Mouse (Mus musculus) erythroblast, embryonic 14.5 days (primary cell): ENCODE data around the gene Hus1b. TPM values are rescaled to one million over a fixed set of nuclear protein-coding genes. Genes with fewer than 3 reads are reported as not detected.

Experiments
- H3K27me3 ChIP-seq: 2 replicates; pipeline ENCODE4 v1.6.1; 2012; ENCODE audit warnings: inconsistent platforms; ENCODE audit not compliant: control insufficient read depth
- H3K36me3 ChIP-seq: 2 replicates; pipeline ENCODE4 v1.6.1; 2012; ENCODE audit warnings: mild to moderate bottlenecking, inconsistent platforms; ENCODE audit not compliant: control insufficient read depth
- H3K4me1 ChIP-seq: 2 replicates; pipeline ENCODE4 v1.6.1; 2012; ENCODE audit warnings: inconsistent platforms; ENCODE audit not compliant: control insufficient read depth
- H3K4me3 ChIP-seq: replicated peaks from 2 replicates; pipeline ENCODE3; 2012; ENCODE audit warnings: moderate library complexity, mild to moderate bottlenecking, inconsistent platforms
- H3K9me3 ChIP-seq: 2 replicates; pipeline ENCODE4 v1.6.1; 2012; ENCODE audit warnings: low read length, inconsistent platforms, mixed read lengths; ENCODE audit not compliant: control insufficient read depth
- GATA1 ChIP-seq: IDR thresholded peaks from 2 replicates; pipeline ENCODE4 v1.6.1; 2012; ENCODE audit warnings: low read length, inconsistent platforms, mixed read lengths
- TAL1 ChIP-seq: IDR thresholded peaks from 3 replicates; pipeline ENCODE4 v1.6.1; 2012; ENCODE audit warnings: low read length, inconsistent platforms, mixed read lengths
- polyA plus RNA-seq: library from polyadenylated mRNA; stranded (reverse); fragments of >175 nt; gene quantifications from 2 replicates; pipeline ENCODE4 v1.2.3, GENCODE M21; 2012

Hus1b gene
- polyA plus RNA-seq, 1 experiment, result not detected

- Histone ChIP-seq H3K4me1 (peaks cover 64% of the 10 kb centered on the region), H3K27me3 (no peaks in the 10 kb centered on the region), H3K9me3 (no peaks in the 10 kb centered on the region), H3K36me3 (peaks cover 50% of the 10 kb centered on the region), H3K4me3 (no peak overlapping the region)
- TF ChIP-seq TAL1, result no peak
- TF ChIP-seq GATA1, result no peak
These were observed 14.4 kb upstream of the Hus1b start for GRCm38 (mm10) chr13:30961932-30962331.

- Histone ChIP-seq H3K4me1 (peaks cover 60% of the 10 kb centered on the region), H3K36me3 (peaks cover 50% of the 10 kb centered on the region), H3K9me3 (no peaks in the 10 kb centered on the region), H3K4me3 (peak overlapping the region; percentile 28), H3K27me3 (no peaks in the 10 kb centered on the region)
- TF ChIP-seq TAL1, result 0 out of 3 replicates have a peak, but pooled peaks have one; percentile 18
- peak; percentile 73 for TF ChIP-seq GATA1
These were observed 13.2 kb upstream of the Hus1b start for GRCm38 (mm10) chr13:30960714-30961113.

DNA sequence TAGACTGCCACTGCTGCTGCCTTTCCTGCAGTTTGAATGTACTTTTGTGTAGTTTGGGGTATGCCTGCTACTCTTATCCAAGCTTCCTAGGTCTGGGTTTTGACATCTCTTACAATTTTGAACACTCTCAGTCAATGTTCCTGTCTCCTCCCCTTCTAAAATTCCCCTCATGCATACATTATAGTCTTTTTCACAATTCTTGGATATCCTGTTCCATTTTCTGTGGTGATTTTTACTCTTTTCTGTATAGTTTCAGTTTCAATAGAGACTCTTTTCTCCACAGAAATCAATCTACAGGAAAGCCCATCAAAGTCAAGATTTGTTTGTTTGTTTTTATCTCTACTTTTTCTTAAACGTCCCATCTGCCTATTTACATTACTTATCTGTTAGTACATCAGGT is 6.0 kb upstream of the Hus1b start:
- Histone ChIP-seq H3K36me3 (peaks cover 24% of the 10 kb centered on the region), H3K4me1 (peaks cover 22% of the 10 kb centered on the region), H3K9me3 (peaks cover 6% of the 10 kb centered on the region), H3K27me3 (no peaks in the 10 kb centered on the region), H3K4me3 (no peak overlapping the region)
- TF ChIP-seq GATA1, result no peak
- TF ChIP-seq TAL1, result no peak

DNA sequence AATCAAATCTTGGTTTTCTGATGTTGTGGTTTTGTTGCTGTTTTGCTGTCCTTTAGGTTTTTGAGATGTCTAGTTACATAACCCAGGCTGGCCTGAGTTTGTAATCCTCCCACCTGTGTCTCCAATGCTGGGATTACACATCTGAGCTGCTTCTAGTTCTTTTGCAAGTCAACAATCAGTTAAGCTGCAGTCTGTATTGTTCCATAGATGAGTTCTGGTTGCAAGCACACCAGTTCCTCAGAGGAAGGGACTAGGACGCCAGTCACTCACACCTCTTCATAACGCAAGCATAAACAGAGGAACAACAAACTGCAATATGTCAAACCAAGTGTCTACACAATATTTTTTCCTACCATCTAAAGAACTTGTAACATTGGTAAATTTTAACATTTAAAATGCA is 4.5 kb upstream of the Hus1b start:
- no peak for TF ChIP-seq TAL1
- TF ChIP-seq GATA1, result no peak
- peaks cover 6% of the 10 kb centered on the region for H3K9me3 ChIP-seq
- H3K4me3 ChIP-seq, result no peak overlapping the region
- no peaks in the 10 kb centered on the region for H3K27me3 ChIP-seq
- H3K4me1 ChIP-seq, result peaks cover 23% of the 10 kb centered on the region
- H3K36me3 ChIP-seq, result peaks cover 27% of the 10 kb centered on the region

- Histone ChIP-seq H3K27me3 (no peaks in the 10 kb centered on the region), H3K36me3 (peaks cover 16% of the 10 kb centered on the region)
- no peak for TF ChIP-seq GATA1
- TF ChIP-seq TAL1, result no peak
These were observed 1.6 kb upstream of the Hus1b start for GRCm38 (mm10) chr13:30949181-30949580.

GRCm38 (mm10) chr13:30947129-30947528 is 430 bp downstream of the Hus1b start:
- TF ChIP-seq TAL1 (no peak), GATA1 (no peak)
- Histone ChIP-seq H3K36me3 (peaks cover 13% of the 10 kb centered on the region), H3K27me3 (no peaks in the 10 kb centered on the region), H3K4me3 (no peak overlapping the region), H3K9me3 (no peaks in the 10 kb centered on the region), H3K4me1 (peaks cover 10% of the 10 kb centered on the region)

More at GRCm38 (mm10) chr13:30949181-30949580, 1.6 kb upstream of the Hus1b start:
- no peaks in the 10 kb centered on the region for H3K9me3 ChIP-seq
- H3K4me1 ChIP-seq, result peaks cover 21% of the 10 kb centered on the region
- no peak overlapping the region for H3K4me3 ChIP-seq

GRCm38 (mm10) chr13:30945788-30946187 is 1.8 kb downstream of the Hus1b start:
- no peaks in the 10 kb centered on the region for H3K9me3 ChIP-seq
- H3K4me1 ChIP-seq, result peaks cover 10% of the 10 kb centered on the region
- TF ChIP-seq GATA1 (no peak), TAL1 (no peak)
- H3K36me3 ChIP-seq, result peaks cover 13% of the 10 kb centered on the region
- no peak overlapping the region for H3K4me3 ChIP-seq
- no peaks in the 10 kb centered on the region for H3K27me3 ChIP-seq

DNA sequence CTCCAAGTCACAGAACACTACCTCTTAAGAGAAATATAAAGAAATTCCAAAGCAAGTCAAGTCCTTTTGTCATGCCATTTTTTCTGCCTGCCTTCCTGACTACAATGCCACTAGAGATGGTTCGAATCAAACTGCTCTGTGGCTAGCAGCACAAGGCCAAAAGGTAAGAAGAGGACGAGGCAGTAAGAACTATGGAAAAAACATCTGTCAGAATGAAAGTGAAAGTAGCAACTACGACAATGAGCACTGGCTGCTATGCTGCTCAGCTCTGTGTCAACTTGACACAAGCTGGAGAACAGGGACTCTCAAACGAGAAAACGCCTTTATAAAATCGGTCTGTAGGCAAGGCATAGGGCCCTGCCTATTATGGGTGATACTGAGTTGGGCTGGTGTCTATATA is 14.6 kb downstream of the Hus1b start:
- H3K9me3 ChIP-seq, result no peaks in the 10 kb centered on the region
- TF ChIP-seq TAL1 (no peak), GATA1 (no peak)
- H3K4me3 ChIP-seq, result no peak overlapping the region
- H3K27me3 ChIP-seq, result no peaks in the 10 kb centered on the region
- peaks cover 44% of the 10 kb centered on the region for H3K36me3 ChIP-seq
- peaks cover 46% of the 10 kb centered on the region for H3K4me1 ChIP-seq

DNA sequence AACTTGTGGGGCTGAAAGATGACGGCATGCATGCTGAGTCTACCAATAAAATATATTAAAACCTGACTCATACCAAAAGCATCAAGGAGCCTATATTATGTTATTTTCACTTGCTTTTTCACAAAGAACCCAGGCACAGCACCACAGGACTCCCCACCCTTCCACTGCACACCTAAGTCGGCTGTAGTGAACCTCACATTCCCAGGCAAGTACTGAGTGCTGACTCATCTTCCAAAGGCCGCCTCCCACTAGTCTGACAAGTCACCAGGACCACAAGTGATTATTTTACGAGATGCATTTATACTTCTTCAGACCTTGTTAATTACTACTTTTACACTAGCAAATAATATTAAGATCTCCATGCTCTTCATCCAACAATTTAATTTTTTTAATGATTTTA is 15.9 kb downstream of the Hus1b start:
- Histone ChIP-seq H3K4me1 (peaks cover 46% of the 10 kb centered on the region), H3K36me3 (peaks cover 47% of the 10 kb centered on the region), H3K4me3 (no peak overlapping the region), H3K9me3 (no peaks in the 10 kb centered on the region), H3K27me3 (no peaks in the 10 kb centered on the region)
- TF ChIP-seq GATA1 (no peak), TAL1 (no peak)

- peaks cover 56% of the 10 kb centered on the region for H3K36me3 ChIP-seq
- no peak overlapping the region for H3K4me3 ChIP-seq
- TF ChIP-seq GATA1, result no peak
- no peak for TF ChIP-seq TAL1
- H3K27me3 ChIP-seq, result no peaks in the 10 kb centered on the region
- peaks cover 46% of the 10 kb centered on the region for H3K4me1 ChIP-seq
- no peaks in the 10 kb centered on the region for H3K9me3 ChIP-seq
These were observed 18.4 kb downstream of the Hus1b start for GRCm38 (mm10) chr13:30929119-30929518.
